Mouse (Mus musculus) lung, adult 2 months (tissue): ENCODE measurements at regions not wholly inside any gene's neighbourhood (a gene's known extent, or its start where the extent isn't known, plus 50 kb on each side); places are given as distances from the start of the nearest gene placed in this dataset.

ENCODE experiments used
- DNase-seq: peaks from one replicate; pipeline ENCODE4 v3.0.0; 2022
- H3K4me1 ChIP-seq: fragments of 200-500 bp; 2 replicates; pipeline ENCODE4 v1.6.1; 2011; ENCODE audit warnings: low read length; ENCODE audit not compliant: control insufficient read depth, insufficient read depth
- H3K4me3 ChIP-seq: fragments of 200-500 bp; replicated peaks from 2 replicates; pipeline ENCODE3; 2011; ENCODE audit warnings: low read depth, mild to moderate bottlenecking, control low read depth, low read length; ENCODE audit errors: extremely low read depth
- CTCF ChIP-seq: fragments of 200-500 bp; IDR thresholded peaks from 2 replicates; pipeline ENCODE4 v1.5.1; 2011; ENCODE audit warnings: mild to moderate bottlenecking, low read length, control low read depth; ENCODE audit not compliant: insufficient read depth
- POLR2A ChIP-seq: fragments of 200-500 bp; IDR thresholded peaks from 2 replicates; pipeline ENCODE4 v1.6.1; 2011; ENCODE audit warnings: low read depth, mild to moderate bottlenecking, control low read depth, low read length, borderline replicate concordance; ENCODE audit errors: extremely low read depth
- WGBS: fragments of 180-500 bp; shearing (Covaris S2); methylation state at CpG from one replicate; pipeline ENCODE4 v1.1.7; 2018; 5-methylcytosine and 5-hydroxymethylcytosine counted together

GRCm38 (mm10) chr2:106522961-106523360, 170.1 kb upstream of the Mpped2 start:
- TF ChIP-seq CTCF (no peak), POLR2A (no peak)
- Histone ChIP-seq H3K4me3 (no peak overlapping the region), H3K4me1 (no peaks in the 10 kb centered on the region)
- no peak for DNase-seq
- WGBS = 87% methylated on average over 3 of the region's 3 CpGs

DNA sequence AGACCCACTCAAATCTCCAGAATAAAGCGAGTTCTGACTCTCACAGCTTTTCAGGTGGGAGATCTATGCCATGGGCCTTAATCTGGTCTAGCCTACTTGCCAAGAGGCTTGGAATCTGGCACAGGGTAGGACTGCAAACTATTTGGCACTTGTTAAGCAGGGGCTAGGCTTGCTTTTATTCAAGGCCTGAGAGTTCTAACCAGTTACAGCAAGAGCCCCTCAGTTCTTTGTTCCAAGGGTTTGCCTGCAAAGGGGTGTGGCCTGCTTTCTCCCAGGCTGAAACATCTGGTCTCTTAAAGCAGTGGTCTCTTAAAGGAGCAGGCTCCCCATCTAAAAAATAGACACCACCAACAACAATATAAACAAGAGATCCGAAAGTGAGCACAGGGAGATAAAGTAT, 166.1 kb upstream of the Mpped2 start:
- no peak for DNase-seq
- Histone ChIP-seq H3K4me1 (no peaks in the 10 kb centered on the region), H3K4me3 (no peak overlapping the region)
- TF ChIP-seq CTCF = no peak
- no peak for TF ChIP-seq POLR2A
- 37% methylated on average over 2 of the region's 2 CpGs for WGBS

- no peak for TF ChIP-seq CTCF
- TF ChIP-seq POLR2A = no peak
- 74% methylated on average over 5 of the region's 5 CpGs for WGBS
- H3K4me3 ChIP-seq = no peak overlapping the region
- DNase-seq = no peak
- no peaks in the 10 kb centered on the region for H3K4me1 ChIP-seq
These were observed 163.8 kb upstream of the Mpped2 start for GRCm38 (mm10) chr2:106529247-106529646.

GRCm38 (mm10) chr2:106529746-106530145, 163.3 kb upstream of the Mpped2 start:
- DNase-seq = no peak
- Histone ChIP-seq H3K4me3 (no peak overlapping the region), H3K4me1 (no peaks in the 10 kb centered on the region)
- 46% methylated on average over 2 of the region's 2 CpGs for WGBS
- TF ChIP-seq POLR2A = no peak
- TF ChIP-seq CTCF = no peak

GRCm38 (mm10) chr2:106538329-106538728, 154.7 kb upstream of the Mpped2 start:
- WGBS = 74% methylated on average over 4 of the region's 4 CpGs
- no peak overlapping the region for H3K4me3 ChIP-seq
- DNase-seq = no peak
- TF ChIP-seq CTCF (no peak), POLR2A (no peak)
- no peaks in the 10 kb centered on the region for H3K4me1 ChIP-seq

GRCm38 (mm10) chr2:106540176-106540575, 152.9 kb upstream of the Mpped2 start:
- TF ChIP-seq CTCF (no peak), POLR2A (no peak)
- no peak for DNase-seq
- no peak overlapping the region for H3K4me3 ChIP-seq
- WGBS = 92% methylated on average over 5 of the region's 5 CpGs
- H3K4me1 ChIP-seq = no peaks in the 10 kb centered on the region

DNA sequence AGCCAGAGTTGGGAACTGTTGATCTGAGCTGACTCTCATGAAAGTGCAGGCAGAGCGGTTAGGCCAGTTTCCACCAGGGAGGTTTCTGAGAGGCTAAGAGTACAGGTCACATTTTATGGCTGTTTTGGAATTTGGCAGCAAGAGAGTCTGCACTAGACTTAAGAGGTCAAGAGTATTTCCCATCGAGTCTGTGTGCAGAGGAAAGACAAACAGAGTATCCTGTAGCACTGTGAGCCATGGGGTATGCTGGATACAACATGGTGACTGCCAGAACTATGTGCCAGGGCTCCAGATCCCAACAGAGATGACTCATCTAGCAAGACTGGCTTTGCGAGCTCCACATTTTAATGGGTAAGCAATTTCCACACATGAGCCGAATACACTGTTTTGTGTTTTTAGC, 146.0 kb upstream of the Mpped2 start:
- 47% methylated on average over 4 of the region's 4 CpGs for WGBS
- no peak for TF ChIP-seq CTCF
- TF ChIP-seq POLR2A = no peak
- DNase-seq = peak; percentile 7
- no peaks in the 10 kb centered on the region; the same call in 1 of the 2 replicates for H3K4me1 ChIP-seq
- no peak overlapping the region for H3K4me3 ChIP-seq

DNA sequence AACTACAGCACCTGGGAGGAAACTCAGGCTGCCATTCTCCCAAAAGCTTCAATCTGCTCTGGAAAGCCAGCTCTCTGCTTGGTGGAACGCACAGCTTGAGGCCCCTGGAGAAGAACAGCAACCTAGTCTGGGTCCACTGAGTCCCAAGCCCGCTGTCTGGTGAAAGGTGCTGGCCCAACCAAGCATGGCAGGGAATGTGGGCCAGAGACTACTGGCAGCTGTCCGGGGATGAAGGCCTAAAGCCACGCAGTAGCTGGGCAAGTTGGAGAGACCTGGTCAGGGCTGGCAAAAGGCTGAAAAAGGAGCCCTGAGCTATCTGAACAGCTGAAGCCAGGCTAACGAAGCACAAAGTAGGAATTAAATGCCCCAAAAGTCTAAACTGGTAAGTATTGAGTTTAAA, 139.4 kb upstream of the Mpped2 start:
- no peak overlapping the region for H3K4me3 ChIP-seq
- no peaks in the 10 kb centered on the region for H3K4me1 ChIP-seq
- TF ChIP-seq CTCF (no peak), POLR2A (no peak)
- WGBS = 83% methylated on average over 5 of the region's 5 CpGs
- DNase-seq = no peak

- H3K4me3 ChIP-seq = no peak overlapping the region
- H3K4me1 ChIP-seq = no peaks in the 10 kb centered on the region
- no peak for DNase-seq
- WGBS = 66% methylated on average over 3 of the region's 3 CpGs
- TF ChIP-seq POLR2A = no peak
- no peak for TF ChIP-seq CTCF
These were observed 131.4 kb upstream of the Mpped2 start for GRCm38 (mm10) chr2:106561571-106562090.

DNA sequence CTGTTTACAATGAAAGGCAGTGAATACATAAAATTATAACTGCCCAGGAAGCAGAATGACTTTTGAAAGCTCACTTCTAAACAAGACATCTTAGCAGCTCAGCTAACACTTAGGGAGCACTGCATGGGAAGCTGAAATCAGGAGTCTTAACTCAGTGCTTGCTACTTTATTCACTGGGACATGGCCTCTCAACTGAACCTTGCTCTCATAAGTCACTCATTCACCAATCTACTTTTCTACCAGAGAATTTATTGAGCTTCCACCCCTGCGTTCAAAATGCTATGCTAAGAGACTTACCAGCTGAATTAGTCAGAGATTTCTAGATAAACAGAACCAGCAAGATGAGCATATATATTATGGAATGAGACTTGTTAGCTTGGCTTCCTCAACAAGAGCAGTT, 122.8 kb upstream of the Mpped2 start:
- H3K4me3 ChIP-seq = no peak overlapping the region
- no peaks in the 10 kb centered on the region for H3K4me1 ChIP-seq
- WGBS = 76% methylated on average over 1 of the region's 1 CpGs
- no peak for TF ChIP-seq CTCF
- TF ChIP-seq POLR2A = no peak
- DNase-seq = no peak

DNA sequence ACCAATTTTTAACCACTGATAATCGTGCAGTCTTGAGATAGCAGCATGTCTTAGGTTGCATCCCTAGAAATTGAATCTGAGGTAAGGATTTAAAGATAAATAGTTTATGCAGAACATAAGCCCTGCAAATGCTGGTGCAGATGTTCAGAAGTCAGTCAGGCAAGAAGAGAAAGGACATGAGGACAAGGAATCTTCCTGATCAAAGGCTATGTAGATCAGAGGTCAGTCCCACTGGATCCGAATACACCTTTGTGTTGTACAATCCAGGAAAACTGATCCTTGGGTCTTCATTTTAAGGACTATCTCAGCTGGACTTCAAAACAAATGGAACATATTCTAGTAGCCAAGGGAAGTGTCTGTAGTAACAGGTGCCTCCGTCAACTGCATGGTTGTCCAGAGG, 121.7 kb upstream of the Mpped2 start:
- DNase-seq = no peak
- Histone ChIP-seq H3K4me1 (no peaks in the 10 kb centered on the region), H3K4me3 (no peak overlapping the region)
- TF ChIP-seq POLR2A = no peak
- no peak for TF ChIP-seq CTCF
- WGBS = 86% methylated on average over 3 of the region's 3 CpGs
